Mouse (Mus musculus) stomach, postnatal 0 days (tissue): ENCODE results near the gene Lsmem1.

Experiments used
- CTCF ChIP-seq: IDR thresholded peaks from 2 replicates; pipeline ENCODE4 v1.5.1; 2016; ENCODE audit warnings: antibody characterized with exemption, low read depth, mild to moderate bottlenecking, moderate library complexity
- EP300 ChIP-seq: optimal IDR thresholded peaks from 2 replicates; pipeline ENCODE3; 2016; ENCODE audit warnings: antibody characterized with exemption

DNA sequence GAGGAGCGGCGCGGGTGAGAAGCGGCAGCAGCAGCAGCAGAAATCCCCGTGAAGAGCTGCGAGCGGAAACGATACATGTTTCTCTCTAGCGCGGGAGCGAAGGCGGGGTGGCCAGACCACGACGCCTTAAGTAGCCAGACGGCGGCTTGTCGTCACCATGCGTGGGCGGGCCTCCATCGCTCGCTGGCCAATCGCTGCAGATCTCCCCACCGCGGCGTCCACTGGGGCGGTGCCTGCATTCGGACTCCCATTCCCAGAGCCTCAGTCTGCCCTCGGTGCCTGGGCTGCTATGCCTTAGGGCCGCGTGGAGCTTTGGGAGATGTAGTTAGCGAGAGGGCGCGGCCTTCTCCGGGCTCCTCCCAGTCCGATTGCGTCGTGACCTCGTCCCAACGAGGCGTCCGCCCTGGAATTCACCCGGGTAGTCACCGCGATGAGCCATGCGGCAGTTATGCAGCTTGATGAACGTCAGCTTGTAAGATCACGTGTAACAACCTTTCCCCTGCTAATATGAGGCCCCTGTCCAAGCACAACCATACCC is 23.9 kb upstream of the Lsmem1 start:
- TF ChIP-seq CTCF (0 out of 2 replicates have a peak, but pooled peaks have one; percentile 2), EP300 (no peak)
